Mouse (Mus musculus): ENCODE data around the gene Zbtb38. TPM values are rescaled to one million over a fixed set of nuclear protein-coding genes. Genes with fewer than 3 reads are reported as not detected.

The Zbtb38 gene
- 10 to 100 TPM; 16.7 to 24.2 TPM for total RNA-seq (2021)
- long read RNA-seq, experiment 1, partial matches to known transcripts = 1 of 5 reads
- long read RNA-seq, experiment 1, other reads (novel, unspliced or antisense) = 4 of 5 reads
- long read RNA-seq, experiment 2, partial matches to known transcripts = 2 of 6 reads
- long read RNA-seq, experiment 2, other reads (novel, unspliced or antisense) = 4 of 6 reads

DNA sequence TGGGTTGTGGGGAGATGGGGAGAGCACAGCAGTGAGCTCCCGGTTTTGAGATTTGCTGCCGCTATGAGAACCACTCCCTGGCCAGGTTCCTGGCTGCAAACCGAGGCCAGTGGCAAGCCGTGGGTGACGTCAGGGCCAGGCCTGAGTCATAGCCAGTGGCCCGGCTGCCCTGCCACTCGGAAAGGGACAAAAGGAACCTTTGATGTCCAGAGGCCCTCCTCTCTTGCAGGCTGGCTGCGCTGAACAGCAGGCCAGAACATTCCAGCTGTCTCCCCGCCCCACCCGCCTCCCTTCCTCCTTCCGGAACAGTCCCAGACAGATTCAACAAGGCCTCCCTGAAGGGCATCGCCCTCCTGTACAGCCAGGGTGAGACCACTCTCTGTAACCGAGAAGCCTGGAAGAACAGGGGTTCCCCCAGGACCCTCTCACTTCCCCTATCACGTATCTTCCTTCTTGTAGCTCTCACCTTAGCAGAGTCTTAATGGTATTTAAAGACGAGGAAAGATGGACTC, at the start of gene Zbtb38:
Gene Zbtb38, minus strand, starts transcription at position 229 of the 512 bp plus-strand sequence.
- intact Hi-C loops (cut with DNase I) = no loop called here

DNA sequence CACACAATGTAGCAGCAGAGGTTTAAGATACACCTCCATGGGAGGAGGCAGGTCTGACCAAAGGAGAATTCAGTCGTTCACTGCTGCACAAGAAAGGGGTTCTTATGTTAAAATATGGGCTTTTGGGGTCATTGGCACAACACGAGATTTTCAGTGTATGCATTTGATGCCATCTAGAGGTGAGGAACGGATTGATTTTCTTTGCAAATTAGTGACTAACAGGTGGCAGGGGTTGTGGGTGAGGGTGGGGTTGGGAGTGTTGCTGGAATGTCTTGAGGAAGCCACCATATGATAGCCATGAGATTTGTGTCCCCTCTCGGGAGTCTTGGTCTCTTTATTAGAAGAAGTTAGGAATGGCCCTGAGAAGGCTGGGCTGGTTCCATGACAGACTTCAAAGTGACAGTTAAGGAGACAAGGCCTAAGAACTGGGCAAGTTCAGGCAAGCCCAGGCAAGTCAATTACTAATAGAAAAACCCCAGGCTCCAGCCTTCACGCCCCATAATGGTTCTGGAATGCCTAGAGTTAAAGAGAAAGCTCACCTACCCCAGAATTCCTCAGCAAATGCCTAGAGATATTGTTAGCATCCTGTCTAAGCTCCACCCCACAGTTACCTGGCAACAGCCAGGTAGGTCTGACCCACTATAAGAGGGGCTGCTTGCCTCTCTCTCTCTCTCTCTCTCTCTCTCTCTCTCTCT, 47.6 kb upstream of the Zbtb38 start:
- intact Hi-C loops (cut with DNase I) = no loop called here
- no peak for DNase-seq

More for the DNA sequence above, at the start of gene Zbtb38:
- peak; percentile 62 to 77 for DNase-seq

DNA sequence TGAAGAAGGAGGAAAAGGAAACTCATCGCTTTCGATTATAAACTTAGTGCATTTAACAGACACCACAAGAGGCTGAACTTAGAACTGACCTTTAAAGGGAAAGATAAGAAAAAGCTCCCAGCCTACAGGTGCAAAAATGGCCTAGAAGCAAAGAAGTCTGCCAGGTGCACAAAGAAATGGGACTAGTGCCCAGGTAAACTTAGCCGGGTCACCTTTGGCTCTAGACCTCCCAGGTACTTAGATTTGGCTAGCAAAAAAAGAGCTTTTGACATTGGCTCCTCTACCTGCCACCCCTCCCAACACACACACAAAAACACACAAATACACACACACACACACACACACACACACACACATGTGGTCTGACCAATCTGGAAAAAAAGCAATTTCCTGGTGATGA, 44.7 kb upstream of the Zbtb38 start:
- DNase-seq = no peak
- intact Hi-C loops (cut with DNase I) = no loop called here

GRCm38 (mm10) chr9:96795399-96795928, 42.8 kb upstream of the Zbtb38 start:
- intact Hi-C loops (cut with DNase I) = no loop called here
- peak in 1 of 2 experiments; percentile 35 for DNase-seq

DNA sequence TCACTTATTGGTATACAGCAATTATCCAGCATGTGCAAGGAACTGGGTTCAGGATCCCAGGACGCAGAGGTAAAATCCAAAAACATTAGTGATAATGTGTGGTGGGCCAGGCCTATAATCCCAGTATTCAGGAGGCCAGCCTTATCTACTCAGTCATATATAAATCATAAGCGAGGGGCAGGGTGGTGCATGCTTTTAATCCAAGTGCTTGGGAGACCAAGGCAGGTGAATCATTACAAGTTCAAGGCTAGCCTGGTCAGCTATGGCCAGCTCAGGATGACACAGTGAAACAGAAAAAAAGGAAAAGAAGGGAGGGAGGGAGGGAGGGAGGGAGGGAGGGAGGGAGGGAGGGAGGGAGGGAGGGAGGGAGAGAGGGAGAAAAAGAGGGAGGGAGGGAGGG, 42.0 kb upstream of the Zbtb38 start:
- intact Hi-C loops (cut with DNase I) = no loop called here
- no peak for DNase-seq

DNA sequence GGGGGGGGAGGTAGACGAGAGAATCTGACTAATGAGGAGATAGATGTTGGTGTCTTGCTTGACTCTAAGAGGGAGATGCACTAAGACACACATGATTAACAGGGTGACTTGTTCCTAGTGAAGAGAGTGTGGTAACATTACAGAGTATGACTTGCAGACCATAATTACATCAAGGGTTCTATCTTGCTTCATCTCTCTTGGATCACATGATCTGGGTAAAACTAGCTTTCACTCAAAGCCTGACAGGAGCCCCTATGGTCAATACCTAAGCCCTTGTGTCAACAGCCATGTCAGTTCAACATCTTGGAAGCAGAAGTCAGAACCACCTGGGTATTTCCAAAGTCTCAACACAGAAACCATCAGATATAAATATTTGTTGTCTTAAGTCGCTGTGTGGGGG, 39.9 kb upstream of the Zbtb38 start:
- intact Hi-C loops (cut with DNase I) = no loop called here

DNA sequence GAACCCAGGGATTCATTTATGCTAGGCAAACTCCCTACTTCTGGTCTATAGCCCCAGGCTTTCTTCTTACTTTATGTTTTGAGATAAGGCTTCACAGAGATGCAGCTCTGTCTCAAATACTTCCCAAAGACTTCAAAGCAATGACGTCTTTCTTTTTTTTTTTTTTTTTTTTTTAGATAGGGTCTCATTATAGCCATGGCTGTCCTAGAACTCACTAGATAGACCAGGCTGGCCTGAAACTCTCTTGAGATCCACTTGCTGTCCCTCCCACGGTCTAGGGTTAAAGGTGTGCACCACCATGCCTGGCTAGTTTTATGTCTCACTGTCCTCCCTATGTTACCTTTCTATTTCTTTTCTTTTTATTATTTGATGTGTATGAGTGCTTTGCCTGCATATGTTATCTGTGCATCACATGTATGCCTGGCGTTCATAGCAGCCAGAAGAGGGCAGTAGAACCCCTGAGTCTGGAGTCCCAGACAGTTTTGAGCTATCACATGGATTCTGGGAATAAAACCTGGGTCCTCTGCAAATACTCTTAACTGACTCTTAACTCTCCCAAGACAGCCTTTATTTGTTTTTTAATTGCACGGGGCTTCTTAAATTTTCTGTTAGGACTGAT, 37.9 kb upstream of the Zbtb38 start:
- no peak for DNase-seq
- intact Hi-C loops (cut with DNase I) = no loop called here

More for the DNA sequence above, 39.9 kb upstream of the Zbtb38 start:
- DNase-seq = no peak

DNA sequence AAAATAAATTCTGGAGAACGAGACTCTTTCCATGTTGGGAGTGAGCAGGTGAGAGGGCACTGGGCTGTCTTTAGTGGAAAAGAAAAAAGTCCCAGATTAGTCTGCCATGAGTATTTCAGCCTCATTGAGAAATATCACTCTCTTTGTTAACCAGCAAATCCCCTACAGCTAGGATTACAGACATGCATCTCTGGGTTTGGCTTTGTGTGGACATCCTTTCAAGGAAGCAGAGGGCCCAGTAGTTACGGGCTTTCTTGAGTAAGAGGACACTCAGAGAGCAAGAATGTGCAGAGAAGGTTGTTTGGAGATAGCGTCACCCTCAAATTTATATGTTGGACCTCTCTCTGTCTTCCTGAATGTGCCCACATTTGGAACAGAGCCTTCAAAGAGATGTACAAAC, 37.3 kb upstream of the Zbtb38 start:
- DNase-seq = no peak
- intact Hi-C loops (cut with DNase I) = no loop called here

- no peak for DNase-seq
- intact Hi-C loops (cut with DNase I) = no loop called here
Observed at GRCm38 (mm10) chr9:96787797-96788196, 35.2 kb upstream of the Zbtb38 start.

DNA sequence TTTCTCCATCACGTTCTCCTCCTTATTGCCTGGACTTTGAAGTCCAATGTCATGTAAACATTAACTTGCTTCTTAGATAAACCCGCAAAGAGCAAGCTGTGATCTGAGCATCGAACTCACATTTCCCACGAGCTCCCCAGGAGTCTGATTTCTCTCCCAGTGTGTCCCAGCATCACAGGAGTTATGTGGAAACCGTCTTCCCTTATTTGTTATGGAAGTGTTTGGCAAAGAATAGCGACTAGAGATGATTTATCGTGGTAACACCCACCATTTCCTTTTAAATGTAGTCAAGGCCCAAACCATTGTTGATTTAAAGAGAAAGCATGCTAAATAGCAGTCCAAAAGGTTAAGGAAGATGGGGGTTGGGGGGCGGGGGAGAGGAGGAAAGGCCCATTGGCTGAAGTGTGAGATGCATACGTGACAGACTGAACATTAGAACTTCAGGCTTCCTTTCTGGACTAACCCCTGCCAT, 33.3 kb upstream of the Zbtb38 start:
- intact Hi-C loops (cut with DNase I) = no loop called here
- DNase-seq = no peak

- intact Hi-C loops (cut with DNase I) = no loop called here
Observed at GRCm38 (mm10) chr9:96785187-96785586, 32.6 kb upstream of the Zbtb38 start.

GRCm38 (mm10) chr9:96783667-96784066, 31.0 kb upstream of the Zbtb38 start:
- no peak for DNase-seq
- intact Hi-C loops (cut with DNase I) = no loop called here

More at GRCm38 (mm10) chr9:96785187-96785586, 32.6 kb upstream of the Zbtb38 start:
- no peak for DNase-seq

DNA sequence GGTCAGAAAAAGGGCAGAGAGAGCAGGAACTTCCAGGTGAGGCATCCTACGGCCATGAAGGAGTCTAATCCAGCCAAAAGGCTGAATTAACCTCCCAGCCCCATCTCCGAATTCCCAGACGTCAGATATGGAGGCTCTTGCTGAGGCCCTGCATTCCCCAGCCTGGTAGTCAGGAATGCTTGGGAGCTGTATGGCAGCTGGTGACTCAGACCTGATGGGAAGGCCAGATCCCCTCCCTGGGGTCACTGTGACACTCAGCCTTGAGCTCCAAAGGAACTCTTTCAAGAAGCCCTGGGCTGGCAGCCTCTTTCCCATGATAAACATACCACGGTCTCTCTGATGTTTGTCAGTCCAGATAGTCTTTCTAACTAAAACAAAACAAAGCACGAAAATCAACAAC, 30.6 kb upstream of the Zbtb38 start:
- intact Hi-C loops (cut with DNase I) = no loop called here
- DNase-seq = no peak

- intact Hi-C loops (cut with DNase I) = no loop called here
Observed at GRCm38 (mm10) chr9:96782062-96782461, 29.4 kb upstream of the Zbtb38 start.

DNA sequence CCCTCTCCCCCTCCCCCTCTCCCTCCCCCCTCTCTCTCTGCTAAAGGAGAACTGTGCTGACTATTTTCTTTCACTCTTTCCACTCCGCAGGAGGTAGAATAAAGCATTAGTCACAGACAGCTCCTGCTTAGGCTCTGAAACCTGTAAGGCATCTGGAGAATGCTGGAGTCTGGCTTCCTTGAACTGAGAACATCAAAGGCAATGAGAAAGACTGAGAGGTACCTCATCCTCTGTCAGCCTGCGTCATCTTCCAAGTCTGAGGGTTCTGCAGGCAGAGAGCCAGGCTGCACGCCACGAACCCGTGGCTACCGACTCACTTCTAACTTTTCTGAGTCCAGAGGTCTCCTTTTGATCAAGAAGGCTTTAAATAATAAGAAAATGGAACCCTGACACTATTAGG, 20.5 kb upstream of the Zbtb38 start:
- intact Hi-C loops (cut with DNase I) = no loop called here
- DNase-seq = no peak

More at GRCm38 (mm10) chr9:96782062-96782461, 29.4 kb upstream of the Zbtb38 start:
- DNase-seq = no peak

- DNase-seq = no peak
Observed at GRCm38 (mm10) chr9:96770443-96770842, 17.8 kb upstream of the Zbtb38 start.

GRCm38 (mm10) chr9:96769651-96770050, 17.0 kb upstream of the Zbtb38 start:
- intact Hi-C loops (cut with DNase I) = no loop called here
- DNase-seq = no peak

More at GRCm38 (mm10) chr9:96770443-96770842, 17.8 kb upstream of the Zbtb38 start:
- intact Hi-C loops (cut with DNase I) = no loop called here

- DNase-seq = no peak
- intact Hi-C loops (cut with DNase I) = no loop called here
Observed at GRCm38 (mm10) chr9:96767874-96768273, 15.2 kb upstream of the Zbtb38 start.

GRCm38 (mm10) chr9:96766078-96766477, 13.4 kb upstream of the Zbtb38 start:
- intact Hi-C loops (cut with DNase I) = no loop called here

DNA sequence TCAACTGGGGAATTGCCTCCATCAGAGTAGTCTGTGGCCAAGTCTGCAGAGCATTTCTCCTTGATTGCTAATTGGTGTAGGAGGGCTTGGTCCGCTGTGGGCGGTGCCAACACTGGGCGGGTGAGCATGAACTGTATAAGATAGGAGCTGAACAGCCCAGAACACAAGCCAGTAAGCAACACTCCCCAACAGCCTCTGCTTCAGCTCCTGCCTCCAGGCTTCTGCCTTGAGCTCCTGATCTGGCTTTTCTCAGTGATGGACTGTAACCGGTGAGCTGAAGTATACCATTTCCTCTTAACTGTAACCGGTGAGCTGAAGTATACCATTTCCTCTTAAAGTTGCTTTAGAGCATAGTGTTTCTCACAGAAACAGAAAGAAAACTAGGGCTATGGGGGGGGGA, 12.8 kb upstream of the Zbtb38 start:
- no peak for DNase-seq
- intact Hi-C loops (cut with DNase I) = no loop called here

More at GRCm38 (mm10) chr9:96766078-96766477, 13.4 kb upstream of the Zbtb38 start:
- DNase-seq = no peak

Data from gastrocnemius, postnatal 36 days (tissue).